Mouse (Mus musculus) liver, embryonic 13.5 days (tissue): Measurements from ENCODE around the gene Bmpr2. TPM values are rescaled to one million over a fixed set of nuclear protein-coding genes. Genes with fewer than 3 reads are reported as not detected.

Source experiments
- ATAC-seq: fragments of 200-750 bp; cut with Nextera tagmentation; 2 replicates; pipeline ENCODE4 v1.8.0; 2017; ENCODE audit warnings: low read depth, mild to moderate bottlenecking, moderate number of reproducible peaks, moderate library complexity
- DNase-seq: peaks from one replicate; pipeline ENCODE4 v3.0.0; 2022
- H3K27ac ChIP-seq: fragments of 300-500 bp; sonication (generic); 2 replicates; pipeline ENCODE4 v1.5.1; 2015; ENCODE audit warnings: moderate library complexity, mild to moderate bottlenecking, inconsistent platforms
- H3K27me3 ChIP-seq: fragments of 300-500 bp; sonication (generic); 2 replicates; pipeline ENCODE4 v1.6.1; 2015; ENCODE audit warnings: mild to moderate bottlenecking, inconsistent platforms
- H3K36me3 ChIP-seq: fragments of 300-500 bp; sonication (generic); 2 replicates; pipeline ENCODE4 v1.6.1; 2015; ENCODE audit warnings: mild to moderate bottlenecking, inconsistent platforms
- H3K4me1 ChIP-seq: fragments of 300-500 bp; sonication (generic); replicated peaks from 2 replicates; pipeline ENCODE4 v1.6.1; 2015; ENCODE audit warnings: inconsistent platforms
- H3K4me2 ChIP-seq: fragments of 300-500 bp; sonication (generic); 2 replicates; pipeline ENCODE4 v1.6.1; 2015; ENCODE audit warnings: inconsistent platforms, mild to moderate bottlenecking, moderate library complexity
- H3K4me3 ChIP-seq: fragments of 300-500 bp; sonication (generic); replicated peaks from 2 replicates; pipeline ENCODE4 v1.5.1; 2015; ENCODE audit warnings: mild to moderate bottlenecking, inconsistent platforms
- H3K9ac ChIP-seq: fragments of 300-500 bp; sonication (generic); 2 replicates; pipeline ENCODE4 v1.6.1; 2015; ENCODE audit warnings: mild to moderate bottlenecking, inconsistent platforms
- H3K9me3 ChIP-seq: fragments of 300-500 bp; sonication (generic); replicated peaks from 2 replicates; pipeline ENCODE4 v1.6.1; 2016; ENCODE audit warnings: inconsistent platforms
- WGBS: fragments of 180-500 bp; shearing (Covaris S2); methylation state at CpG from one replicate; pipeline ENCODE4 v1.1.7; 2015; ENCODE audit not compliant: insufficient replicate concordance; 5-methylcytosine and 5-hydroxymethylcytosine counted together
- polyA plus RNA-seq: library from polyadenylated mRNA; unstranded; fragments of >200 nt; fragmentation: Nextera tagmentation; extraction: Ambion mirVana; gene quantifications from 2 replicates; pipeline ENCODE4 v1.2.1, GENCODE M21; 2015

Gene Bmpr2
- polyA plus RNA-seq, 1 experiment from 2014 or later = 0.95 TPM

DNA sequence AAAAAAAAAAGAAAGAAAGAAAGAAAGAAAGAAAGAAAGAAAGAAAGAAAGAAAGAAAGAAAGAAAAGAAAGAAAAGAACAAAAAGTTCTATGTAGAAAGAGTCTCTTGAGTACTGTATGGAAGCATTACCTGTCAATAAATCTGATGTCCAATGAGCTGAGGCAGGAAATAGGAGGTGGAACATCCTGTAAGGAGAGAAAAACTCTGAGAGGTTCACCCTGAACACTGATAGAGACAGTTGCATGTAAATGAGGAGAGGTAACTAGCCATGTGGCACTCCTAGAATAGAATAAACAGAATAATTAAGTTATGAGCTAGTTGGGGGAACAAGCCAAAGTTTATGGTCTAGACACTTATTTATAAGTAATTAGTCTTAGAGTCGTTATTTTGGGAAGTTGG, 4.9 kb upstream of the Bmpr2 start:
- WGBS = 59% methylated on average over 1 of the region's 1 CpGs
- ATAC-seq (no peak), DNase-seq (no peak)
- Histone ChIP-seq H3K27ac (no peak overlapping the region), H3K4me3 (no peak overlapping the region), H3K36me3 (no peaks in the 10 kb centered on the region), H3K4me1 (peaks cover 9% of the 10 kb centered on the region), H3K27me3 (no peaks in the 10 kb centered on the region; the same call in 1 of the 2 replicates), H3K9me3 (no peaks in the 10 kb centered on the region), H3K9ac (no peak overlapping the region), H3K4me2 (no peak overlapping the region)

DNA sequence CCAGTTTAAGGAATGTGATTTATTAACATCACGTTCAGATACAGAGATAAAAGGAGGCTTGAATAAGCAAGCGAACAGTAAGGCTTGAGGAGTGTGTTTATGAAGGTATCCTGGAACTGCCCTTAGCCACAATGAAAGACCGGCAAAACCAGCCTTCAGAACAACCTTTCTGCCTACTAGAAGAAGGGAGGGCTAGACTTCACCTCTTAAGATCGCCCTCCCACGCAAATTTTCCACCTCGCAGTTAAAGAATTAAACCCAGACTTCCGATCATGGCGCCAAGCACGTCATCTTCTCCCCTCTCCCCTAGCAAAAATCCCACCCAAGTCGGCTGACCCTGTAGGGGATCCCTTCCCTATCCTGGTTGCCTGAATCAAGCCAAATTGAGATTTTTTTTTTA, 992 bp upstream of the Bmpr2 start:
- ATAC-seq (no peak), DNase-seq (no peak)
- Histone ChIP-seq H3K27ac (no peak overlapping the region), H3K27me3 (peaks cover 4% of the 10 kb centered on the region; the same call in 1 of the 2 replicates), H3K36me3 (no peaks in the 10 kb centered on the region), H3K4me2 (peak overlapping the region; percentile 97), H3K9me3 (no peaks in the 10 kb centered on the region), H3K4me1 (peaks cover 29% of the 10 kb centered on the region), H3K9ac (peak overlapping the region; percentile 86), H3K4me3 (peak overlapping the region; percentile 78)
- WGBS = 14% methylated on average over 10 of the region's 10 CpGs

DNA sequence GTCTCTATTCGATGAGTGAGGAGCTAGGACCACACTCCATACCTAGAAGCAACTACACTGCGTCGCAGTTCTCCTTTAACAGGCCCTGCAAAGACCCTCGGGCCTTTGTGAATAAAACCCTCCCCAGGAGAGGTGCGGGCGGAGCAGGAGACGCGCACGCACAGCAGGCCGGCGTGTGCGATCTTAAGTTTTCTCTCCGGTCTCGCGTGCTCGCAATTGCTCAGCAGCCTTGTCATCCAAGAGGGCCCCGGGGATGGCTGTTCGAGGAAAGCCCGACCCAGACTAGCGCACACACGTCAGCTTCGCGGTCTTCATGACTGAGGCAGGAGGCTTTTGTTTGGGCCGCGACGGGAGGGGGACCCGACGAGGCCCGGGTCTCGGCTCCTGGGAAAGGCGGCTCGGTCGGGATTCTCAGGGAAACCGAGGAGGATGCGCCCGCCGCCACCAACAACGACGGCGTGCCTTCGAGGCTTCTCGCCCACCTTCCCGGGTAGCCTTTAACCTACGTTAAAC, 493 bp upstream of the Bmpr2 start:
- Histone ChIP-seq H3K9ac (peak overlapping the region; percentile 86), H3K4me2 (peak overlapping the region; percentile 97), H3K36me3 (no peaks in the 10 kb centered on the region), H3K4me1 (peaks cover 29% of the 10 kb centered on the region), H3K27me3 (peaks cover 4% of the 10 kb centered on the region; the same call in 1 of the 2 replicates), H3K9me3 (no peaks in the 10 kb centered on the region), H3K27ac (peak overlapping the region; percentile 70), H3K4me3 (peak overlapping the region; percentile 78)
- ATAC-seq (peak; percentile 52), DNase-seq (peak; percentile 41)
- 1% methylated on average over 44 of the region's 44 CpGs for WGBS

DNA sequence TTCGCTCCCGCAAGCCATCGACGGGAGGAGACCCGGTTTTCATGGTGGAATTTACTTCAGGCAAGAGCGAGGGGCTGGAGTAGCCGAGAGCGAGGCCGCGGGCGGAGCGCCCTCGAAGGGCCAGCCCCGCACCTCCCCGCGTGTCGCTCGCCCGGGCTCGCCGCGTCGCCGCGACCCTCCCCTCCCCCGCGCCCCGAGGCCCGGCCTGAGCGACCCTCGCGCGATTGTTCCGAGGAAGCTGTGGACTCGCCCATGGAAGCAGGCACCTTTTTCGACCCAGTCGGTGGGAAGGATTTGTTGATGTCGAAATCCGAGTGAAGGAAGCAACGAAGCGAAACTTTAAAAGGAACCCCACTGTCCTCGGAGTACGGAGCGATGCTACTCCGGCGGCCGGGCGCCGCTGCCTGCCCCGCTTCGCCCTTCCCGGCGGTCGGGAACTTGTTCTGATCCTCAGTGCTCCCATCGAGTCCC, 616 bp downstream of the Bmpr2 start:
- Histone ChIP-seq H3K9me3 (no peaks in the 10 kb centered on the region), H3K36me3 (no peaks in the 10 kb centered on the region), H3K9ac (peak overlapping the region; percentile 86), H3K27ac (peak overlapping the region; percentile 80), H3K4me3 (peak overlapping the region; percentile 78), H3K4me2 (peak overlapping the region; percentile 97), H3K27me3 (peaks cover 4% of the 10 kb centered on the region; the same call in 1 of the 2 replicates), H3K4me1 (peaks cover 29% of the 10 kb centered on the region)
- ATAC-seq = peak; percentile 46; the same call in 1 of the 2 replicates
- peak; percentile 30 for DNase-seq
- WGBS = under 1% methylated on average over 52 of the region's 55 CpGs

DNA sequence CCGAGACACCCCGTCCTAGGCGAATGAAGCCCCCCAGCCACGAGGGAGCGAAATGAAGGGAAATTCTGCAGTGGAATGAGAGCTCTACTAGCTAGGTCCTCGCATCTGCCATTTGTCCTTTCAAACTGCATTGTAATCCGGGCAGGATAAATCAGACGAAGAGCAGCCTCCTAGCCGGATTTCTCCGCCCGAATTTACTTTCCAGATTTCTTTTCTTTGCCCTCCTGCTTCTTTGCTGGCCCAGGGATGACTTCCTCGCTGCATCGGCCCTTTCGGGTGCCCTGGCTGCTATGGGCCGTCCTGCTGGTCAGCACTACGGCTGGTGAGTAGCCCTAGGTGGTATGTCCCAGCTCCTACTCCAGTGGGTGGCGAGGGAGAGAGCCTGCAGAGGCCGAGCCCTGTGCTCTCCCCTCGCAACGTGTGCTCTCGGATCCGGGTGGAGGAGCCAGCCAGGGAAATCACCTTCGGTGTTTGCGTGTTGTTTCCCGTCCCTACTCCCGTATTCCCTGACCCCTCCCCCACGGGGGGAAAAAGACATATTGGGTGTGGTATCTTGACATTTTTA, 1.3 kb downstream of the Bmpr2 start:
- WGBS = under 1% methylated on average over 27 of the region's 27 CpGs
- Histone ChIP-seq H3K9me3 (no peaks in the 10 kb centered on the region), H3K27me3 (peaks cover 4% of the 10 kb centered on the region; the same call in 1 of the 2 replicates), H3K36me3 (no peaks in the 10 kb centered on the region), H3K4me2 (peak overlapping the region; percentile 97), H3K4me3 (peak overlapping the region; percentile 78), H3K27ac (peak overlapping the region; percentile 80), H3K9ac (peak overlapping the region; percentile 86), H3K4me1 (peaks cover 29% of the 10 kb centered on the region)
- ATAC-seq (peak; percentile 13; the same call in 1 of the 2 replicates), DNase-seq (peak; percentile 17)

DNA sequence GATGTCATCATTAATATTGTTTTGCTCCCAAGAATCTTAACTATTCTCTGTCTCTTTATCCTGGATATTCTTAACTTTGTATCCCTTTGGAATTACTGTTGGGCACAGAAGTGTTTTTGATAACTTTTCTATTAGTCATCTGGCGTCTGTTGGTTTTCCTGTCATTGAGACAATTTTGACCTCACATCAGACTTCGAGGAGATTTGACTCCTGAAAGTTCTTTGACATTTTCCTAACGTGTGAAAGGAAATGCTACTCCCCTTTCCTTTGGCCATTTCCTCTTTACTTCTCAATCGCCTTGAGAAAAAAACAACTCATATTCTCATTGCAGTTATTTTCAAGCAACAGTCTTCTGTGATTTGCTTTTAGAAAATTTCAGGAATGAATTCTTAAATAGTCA, 2.1 kb downstream of the Bmpr2 start:
- H3K9ac ChIP-seq = no peak overlapping the region; the same call in 1 of the 2 replicates
- no peak overlapping the region for H3K27ac ChIP-seq
- H3K9me3 ChIP-seq = no peaks in the 10 kb centered on the region
- no peak for ATAC-seq
- H3K4me1 ChIP-seq = peaks cover 29% of the 10 kb centered on the region
- H3K36me3 ChIP-seq = no peaks in the 10 kb centered on the region
- peaks cover 4% of the 10 kb centered on the region; the same call in 1 of the 2 replicates for H3K27me3 ChIP-seq
- peak overlapping the region; percentile 45 for H3K4me2 ChIP-seq
- 6% methylated on average over 4 of the region's 4 CpGs for WGBS
- DNase-seq = no peak
- peak overlapping the region; percentile 29 for H3K4me3 ChIP-seq

DNA sequence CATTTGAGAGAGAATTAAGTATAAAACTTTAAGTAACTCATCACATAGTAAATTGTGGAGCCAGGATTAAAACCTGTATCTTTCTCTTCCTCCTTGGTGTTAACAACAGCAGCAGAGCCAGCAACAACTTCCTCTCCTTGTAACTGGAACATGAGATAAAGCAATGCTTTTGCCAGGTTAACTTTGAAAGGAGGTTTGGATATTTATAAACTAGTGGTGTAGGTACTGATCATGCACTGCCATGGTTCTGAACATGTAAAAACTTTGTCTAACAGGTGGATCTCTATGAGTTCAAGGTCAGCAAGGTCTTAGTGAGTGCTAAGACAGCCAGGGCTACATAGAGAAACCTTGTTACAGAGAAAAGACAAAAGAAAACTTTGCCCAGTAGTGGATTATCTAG, 3.4 kb downstream of the Bmpr2 start:
- H3K9ac ChIP-seq = no peak overlapping the region

DNA sequence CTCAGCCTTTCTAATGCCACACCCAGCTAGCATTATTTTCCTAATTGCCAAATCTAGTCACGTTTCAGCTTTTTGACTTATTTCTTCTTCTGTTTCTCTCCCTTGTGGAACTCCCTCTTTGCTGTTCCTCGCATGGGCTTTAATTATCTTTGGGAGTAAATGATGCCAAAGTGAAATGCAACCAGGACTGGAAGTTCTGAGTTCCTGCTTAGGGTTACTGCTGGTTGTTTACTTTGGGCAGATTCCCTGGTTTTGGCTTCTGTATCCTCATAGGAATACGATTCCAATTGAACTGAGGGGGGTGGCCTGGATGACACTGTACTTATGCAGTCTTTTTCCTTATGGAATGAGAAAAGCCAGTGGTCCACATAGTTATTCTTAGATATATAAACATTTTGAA, 8.7 kb downstream of the Bmpr2 start:
- 62% methylated on average over 3 of the region's 3 CpGs for WGBS
- no peak for DNase-seq

More for the DNA sequence above, 3.4 kb downstream of the Bmpr2 start:
- H3K9me3 ChIP-seq = no peaks in the 10 kb centered on the region
- H3K36me3 ChIP-seq = no peaks in the 10 kb centered on the region
- H3K27me3 ChIP-seq = peaks cover 4% of the 10 kb centered on the region; the same call in 1 of the 2 replicates
- peak overlapping the region; percentile 35 for H3K4me2 ChIP-seq
- H3K4me1 ChIP-seq = peaks cover 33% of the 10 kb centered on the region
- H3K27ac ChIP-seq = no peak overlapping the region
- ATAC-seq (no peak), DNase-seq (no peak)
- 0 out of 2 replicates have a peak overlapping the region, but pooled peaks have one; percentile 7 for H3K4me3 ChIP-seq

DNA sequence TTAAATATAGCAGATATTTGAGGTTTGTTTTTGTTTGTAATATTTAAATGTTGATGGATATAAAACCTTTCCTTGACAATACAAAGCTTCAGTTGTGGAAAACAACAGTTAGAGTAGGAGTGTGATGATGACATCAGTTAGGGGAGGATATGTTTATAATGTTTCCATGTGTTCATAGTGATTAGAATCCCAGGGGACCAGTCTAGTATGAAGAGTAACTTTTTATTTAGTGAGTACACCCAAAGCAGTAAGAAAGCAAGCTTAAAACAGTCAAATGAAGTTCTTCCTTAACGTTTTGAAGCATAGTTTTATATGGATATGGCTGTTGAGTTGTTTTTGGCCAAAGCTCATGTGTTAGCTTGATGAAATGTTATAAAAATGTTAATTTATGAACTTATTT, 17.9 kb downstream of the Bmpr2 start:
- no peaks in the 10 kb centered on the region for H3K9me3 ChIP-seq
- DNase-seq (no peak), ATAC-seq (no peak)
- no peak overlapping the region for H3K4me2 ChIP-seq
- WGBS = 56% methylated on average over 1 of the region's 1 CpGs
- no peaks in the 10 kb centered on the region for H3K27me3 ChIP-seq
- no peak overlapping the region for H3K27ac ChIP-seq
- no peaks in the 10 kb centered on the region for H3K4me1 ChIP-seq
- no peak overlapping the region for H3K9ac ChIP-seq
- H3K4me3 ChIP-seq = no peak overlapping the region
- no peaks in the 10 kb centered on the region for H3K36me3 ChIP-seq

More for the DNA sequence above, 8.7 kb downstream of the Bmpr2 start:
- no peak for ATAC-seq
- Histone ChIP-seq H3K27ac (no peak overlapping the region), H3K27me3 (no peaks in the 10 kb centered on the region), H3K4me1 (peaks cover 7% of the 10 kb centered on the region), H3K4me3 (no peak overlapping the region), H3K9me3 (no peaks in the 10 kb centered on the region), H3K4me2 (no peak overlapping the region), H3K9ac (no peak overlapping the region), H3K36me3 (no peaks in the 10 kb centered on the region)

DNA sequence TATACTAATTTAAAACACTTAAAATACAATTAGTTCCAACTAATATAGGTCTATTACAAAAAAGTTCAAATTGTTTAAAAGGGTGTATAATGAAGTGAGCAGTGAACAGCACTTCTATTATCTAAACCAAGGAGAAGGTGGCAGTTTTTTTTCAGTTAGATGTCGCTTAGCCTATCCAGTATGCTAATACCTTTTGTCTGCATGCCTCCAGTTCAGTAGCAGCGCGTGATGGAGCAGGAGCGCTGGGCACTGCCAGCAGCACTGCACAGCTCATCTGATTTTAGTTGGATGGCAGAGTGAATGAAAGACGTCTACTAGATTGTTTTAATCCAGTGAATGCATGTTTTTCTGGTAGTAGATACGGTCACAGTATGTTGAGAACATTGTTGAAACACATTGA, 25.8 kb downstream of the Bmpr2 start:
- Histone ChIP-seq H3K4me3 (no peak overlapping the region), H3K36me3 (no peaks in the 10 kb centered on the region), H3K9me3 (no peaks in the 10 kb centered on the region), H3K9ac (no peak overlapping the region), H3K27me3 (no peaks in the 10 kb centered on the region), H3K27ac (no peak overlapping the region), H3K4me1 (peaks cover 17% of the 10 kb centered on the region), H3K4me2 (no peak overlapping the region)
- no peak for ATAC-seq
- WGBS = 45% methylated on average over 6 of the region's 6 CpGs
- no peak for DNase-seq

DNA sequence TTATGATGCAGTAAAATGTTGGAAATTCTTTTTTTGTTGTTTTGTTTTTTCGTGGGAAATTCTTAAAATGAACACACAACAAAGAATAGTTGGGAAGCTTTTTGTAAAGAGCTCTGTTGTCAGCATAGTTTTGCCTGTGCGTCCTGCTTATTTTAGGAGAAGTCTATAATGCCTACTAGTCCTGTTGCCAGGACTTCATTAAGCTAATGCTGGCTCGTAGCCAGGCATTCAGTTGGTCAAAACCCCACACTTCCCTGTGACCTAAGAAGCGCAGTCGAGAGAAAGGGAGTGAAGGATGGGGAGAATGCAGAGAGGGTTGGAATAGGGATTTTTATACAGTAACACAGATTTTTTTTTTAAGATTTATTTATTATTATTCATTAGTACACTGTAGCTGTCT, 26.5 kb downstream of the Bmpr2 start:
- DNase-seq (no peak), ATAC-seq (no peak)
- H3K27me3 ChIP-seq = no peaks in the 10 kb centered on the region
- peaks cover 17% of the 10 kb centered on the region for H3K4me1 ChIP-seq
- WGBS = 68% methylated on average over 5 of the region's 5 CpGs
- H3K9me3 ChIP-seq = no peaks in the 10 kb centered on the region
- H3K9ac ChIP-seq = no peak overlapping the region
- no peak overlapping the region for H3K4me3 ChIP-seq
- H3K27ac ChIP-seq = no peak overlapping the region
- no peak overlapping the region for H3K4me2 ChIP-seq
- no peaks in the 10 kb centered on the region for H3K36me3 ChIP-seq

DNA sequence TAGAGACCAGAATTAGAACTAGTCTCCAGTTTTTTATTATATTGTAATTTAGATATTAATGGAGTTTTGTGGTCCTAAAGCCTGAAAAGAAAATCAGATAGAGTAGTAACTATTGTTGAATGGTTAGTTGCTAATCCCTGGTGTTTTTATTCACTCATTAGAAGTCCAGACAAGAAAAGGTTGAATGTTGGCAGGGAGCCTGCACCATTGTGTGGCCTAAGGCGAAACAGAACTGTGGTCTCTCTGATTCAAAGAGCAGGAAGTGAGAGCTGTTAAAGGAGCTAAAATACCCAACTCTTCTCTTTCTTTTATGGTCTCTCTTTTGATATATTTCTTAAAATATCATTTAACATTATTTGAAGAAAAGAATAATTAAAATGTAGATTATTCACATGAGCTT, 32.1 kb downstream of the Bmpr2 start:
- DNase-seq = no peak
- H3K27me3 ChIP-seq = no peaks in the 10 kb centered on the region
- H3K36me3 ChIP-seq = no peaks in the 10 kb centered on the region
- no peak overlapping the region for H3K4me2 ChIP-seq
- 0 out of 2 replicates have a peak, but pooled peaks cover 3% of the 10 kb centered on the region for H3K4me1 ChIP-seq
- no peak overlapping the region for H3K4me3 ChIP-seq
- 71% methylated on average over 1 of the region's 1 CpGs for WGBS
- H3K9ac ChIP-seq = no peak overlapping the region
- H3K9me3 ChIP-seq = no peaks in the 10 kb centered on the region
- no peak overlapping the region for H3K27ac ChIP-seq
- no peak for ATAC-seq
